Mouse (Mus musculus) embryonic facial prominence, embryonic 10.5 days (tissue): Measurements from ENCODE around the gene Col18a1. TPM values are rescaled to one million over a fixed set of nuclear protein-coding genes. Genes with fewer than 3 reads are reported as not detected.

Experiments
- DNase-seq: peaks from one replicate; pipeline ENCODE4 v3.0.0-alpha.2; 2017; ENCODE audit warnings: low spot score
- H3K27ac ChIP-seq: fragments of 300-500 bp; sonication (generic); replicated peaks from 2 replicates; pipeline ENCODE4 v1.5.1; 2016; ENCODE audit warnings: mild to moderate bottlenecking
- H3K27me3 ChIP-seq: fragments of 300-500 bp; sonication (generic); replicated peaks from 2 replicates; pipeline ENCODE4 v1.6.1; 2016; ENCODE audit warnings: low read depth, mild to moderate bottlenecking; ENCODE audit not compliant: poor library complexity, severe bottlenecking
- H3K36me3 ChIP-seq: fragments of 300-500 bp; sonication (generic); replicated peaks from 2 replicates; pipeline ENCODE4 v1.6.1; 2016; ENCODE audit warnings: mild to moderate bottlenecking, moderate library complexity
- H3K4me1 ChIP-seq: fragments of 300-500 bp; sonication (generic); 2 replicates; pipeline ENCODE4 v1.6.1; 2016
- H3K4me3 ChIP-seq: fragments of 300-500 bp; sonication (generic); 2 replicates; pipeline ENCODE4 v1.5.1; 2016; ENCODE audit warnings: mild to moderate bottlenecking, moderate library complexity
- H3K9me3 ChIP-seq: fragments of 300-500 bp; sonication (generic); 2 replicates; pipeline ENCODE4 v1.6.1; 2016; ENCODE audit warnings: mild to moderate bottlenecking
- WGBS: fragments of 180-500 bp; shearing (Covaris S2); methylation state at CpG from one replicate; pipeline ENCODE4 v1.1.7; 2016; 5-methylcytosine and 5-hydroxymethylcytosine counted together
- polyA plus RNA-seq: library from polyadenylated mRNA; unstranded; fragments of >200 nt; fragmentation: Nextera tagmentation; extraction: Ambion mirVana; gene quantifications from 2 replicates; pipeline ENCODE4 v1.2.1, GENCODE M21; 2016

The Col18a1 gene
- polyA plus RNA-seq, result 184 and 201 TPM in 2 replicates

- no peaks in the 10 kb centered on the region for H3K36me3 ChIP-seq
- DNase-seq, result peak; percentile 87
- 1% methylated on average over 42 of the region's 42 CpGs for WGBS
- H3K4me1 ChIP-seq, result peaks cover 73% of the 10 kb centered on the region
- H3K4me3 ChIP-seq, result peak within 1 kb of the TSS; percentile 75
- peak within 1 kb of the TSS; percentile 91 for H3K27ac ChIP-seq
- H3K9me3 ChIP-seq, result no peaks in the 10 kb centered on the region
- H3K27me3 ChIP-seq, result peaks cover 36% of the 10 kb centered on the region
Observed at GRCm38 (mm10) chr10:77165963-77166717, at the start of gene Col18a1. Gene Col18a1, minus strand, starts transcription at chr10:77166548.

- Histone ChIP-seq H3K4me3 (no peak overlapping the region), H3K27ac (peak overlapping the region; percentile 63), H3K27me3 (no peaks in the 10 kb centered on the region), H3K4me1 (peaks cover 33% of the 10 kb centered on the region), H3K36me3 (no peaks in the 10 kb centered on the region), H3K9me3 (no peaks in the 10 kb centered on the region)
- whole genome bisulfite sequencing, result 68% methylated on average over 4 of the region's 4 CpGs
- peak; percentile 31 for DNase-seq
Observed at GRCm38 (mm10) chr10:77215641-77216040, 49.3 kb upstream of the Col18a1 start.

- Histone ChIP-seq H3K27ac (no peak overlapping the region; the same call in 1 of the 2 replicates), H3K4me3 (no peak overlapping the region), H3K27me3 (no peaks in the 10 kb centered on the region), H3K9me3 (no peaks in the 10 kb centered on the region), H3K4me1 (peaks cover 33% of the 10 kb centered on the region), H3K36me3 (no peaks in the 10 kb centered on the region)
- no peak for DNase-seq
- 70% methylated on average over 8 of the region's 8 CpGs for WGBS
Observed at GRCm38 (mm10) chr10:77214586-77214985, 48.2 kb upstream of the Col18a1 start.

GRCm38 (mm10) chr10:77213483-77213882 lies 47.1 kb upstream of the Col18a1 start:
- H3K27me3 ChIP-seq, result no peaks in the 10 kb centered on the region
- no peak overlapping the region for H3K4me3 ChIP-seq
- no peak overlapping the region for H3K27ac ChIP-seq
- H3K9me3 ChIP-seq, result no peaks in the 10 kb centered on the region
- peaks cover 41% of the 10 kb centered on the region for H3K4me1 ChIP-seq
- no peaks in the 10 kb centered on the region for H3K36me3 ChIP-seq
- DNase-seq, result no peak
- 93% methylated on average over 5 of the region's 5 CpGs for WGBS

- no peaks in the 10 kb centered on the region for H3K9me3 ChIP-seq
- H3K27ac ChIP-seq, result no peak overlapping the region
Observed at GRCm38 (mm10) chr10:77212354-77213120, 46.2 kb upstream of the Col18a1 start.

GRCm38 (mm10) chr10:77211116-77211570 lies 44.8 kb upstream of the Col18a1 start:
- Histone ChIP-seq H3K4me3 (no peak overlapping the region), H3K36me3 (no peaks in the 10 kb centered on the region), H3K4me1 (peaks cover 51% of the 10 kb centered on the region), H3K9me3 (no peaks in the 10 kb centered on the region), H3K27ac (0 out of 2 replicates have a peak overlapping the region, but pooled peaks have one; percentile 35), H3K27me3 (no peaks in the 10 kb centered on the region)
- DNase-seq, result no peak
- WGBS, result 78% methylated on average over 11 of the region's 11 CpGs

More at GRCm38 (mm10) chr10:77212354-77213120, 46.2 kb upstream of the Col18a1 start:
- no peaks in the 10 kb centered on the region for H3K27me3 ChIP-seq
- no peak for DNase-seq
- 87% methylated on average over 6 of the region's 6 CpGs for WGBS
- no peak overlapping the region for H3K4me3 ChIP-seq
- peaks cover 41% of the 10 kb centered on the region for H3K4me1 ChIP-seq
- no peaks in the 10 kb centered on the region for H3K36me3 ChIP-seq

GRCm38 (mm10) chr10:77210666-77211065 lies 44.3 kb upstream of the Col18a1 start:
- H3K4me1 ChIP-seq, result peaks cover 47% of the 10 kb centered on the region
- 96% methylated on average over 3 of the region's 3 CpGs for WGBS
- no peaks in the 10 kb centered on the region for H3K36me3 ChIP-seq
- no peak for DNase-seq
- H3K9me3 ChIP-seq, result no peaks in the 10 kb centered on the region
- H3K27ac ChIP-seq, result 0 out of 2 replicates have a peak overlapping the region, but pooled peaks have one; percentile 35
- H3K4me3 ChIP-seq, result no peak overlapping the region
- no peaks in the 10 kb centered on the region for H3K27me3 ChIP-seq

- Histone ChIP-seq H3K27ac (peak overlapping the region; percentile 69; the same call in 1 of the 2 replicates), H3K9me3 (no peaks in the 10 kb centered on the region), H3K27me3 (no peaks in the 10 kb centered on the region), H3K4me3 (no peak overlapping the region), H3K36me3 (no peaks in the 10 kb centered on the region), H3K4me1 (peaks cover 50% of the 10 kb centered on the region)
- DNase-seq, result no peak
- 47% methylated on average over 5 of the region's 5 CpGs for WGBS
Observed at GRCm38 (mm10) chr10:77209261-77209660, 42.9 kb upstream of the Col18a1 start.

- peak overlapping the region; percentile 40; the same call in 1 of the 2 replicates for H3K27ac ChIP-seq
- H3K4me1 ChIP-seq, result peaks cover 40% of the 10 kb centered on the region
- H3K27me3 ChIP-seq, result no peaks in the 10 kb centered on the region
- WGBS, result 35% methylated on average over 3 of the region's 3 CpGs
- H3K9me3 ChIP-seq, result no peaks in the 10 kb centered on the region
- no peaks in the 10 kb centered on the region for H3K36me3 ChIP-seq
- H3K4me3 ChIP-seq, result no peak overlapping the region
- no peak for DNase-seq
Observed at GRCm38 (mm10) chr10:77206565-77207079, 40.3 kb upstream of the Col18a1 start.

GRCm38 (mm10) chr10:77206134-77206533 lies 39.8 kb upstream of the Col18a1 start:
- 72% methylated on average over 2 of the region's 2 CpGs for WGBS
- no peak for DNase-seq
- no peaks in the 10 kb centered on the region for H3K9me3 ChIP-seq
- peaks cover 40% of the 10 kb centered on the region for H3K4me1 ChIP-seq
- no peaks in the 10 kb centered on the region for H3K36me3 ChIP-seq
- H3K4me3 ChIP-seq, result no peak overlapping the region
- no peak overlapping the region for H3K27ac ChIP-seq
- H3K27me3 ChIP-seq, result no peaks in the 10 kb centered on the region

- H3K36me3 ChIP-seq, result no peaks in the 10 kb centered on the region
- H3K9me3 ChIP-seq, result no peaks in the 10 kb centered on the region
- 89% methylated on average over 4 of the region's 4 CpGs for WGBS
- H3K4me3 ChIP-seq, result no peak overlapping the region
- no peaks in the 10 kb centered on the region for H3K27me3 ChIP-seq
- H3K27ac ChIP-seq, result no peak overlapping the region
- no peak for DNase-seq
- H3K4me1 ChIP-seq, result peaks cover 37% of the 10 kb centered on the region
Observed at GRCm38 (mm10) chr10:77203960-77204359, 37.6 kb upstream of the Col18a1 start.

- no peak overlapping the region for H3K27ac ChIP-seq
- H3K4me1 ChIP-seq, result peaks cover 45% of the 10 kb centered on the region
- H3K27me3 ChIP-seq, result no peaks in the 10 kb centered on the region
- no peak for DNase-seq
- H3K36me3 ChIP-seq, result no peaks in the 10 kb centered on the region
- H3K9me3 ChIP-seq, result no peaks in the 10 kb centered on the region
- H3K4me3 ChIP-seq, result no peak overlapping the region
- 69% methylated on average over 5 of the region's 5 CpGs for WGBS
Observed at GRCm38 (mm10) chr10:77201919-77202318, 35.6 kb upstream of the Col18a1 start.
